Mouse (Mus musculus) left cerebral cortex, postnatal 14 days (tissue): Measurements from ENCODE around the gene Olfr807. TPM values are rescaled to one million over a fixed set of nuclear protein-coding genes. Genes with fewer than 3 reads are reported as not detected.

Experiments
- DNase-seq, 2 experiments: peaks; one replicate each; pipeline ENCODE4 v3.0.0; 2021 to 2022; ENCODE audit warnings: low spot score in 2 of 2, mixed read lengths in 1 of 2
- intact Hi-C: fragments of 180-260 bp; cut with DNase I; formaldehyde crosslinking; loops from one replicate; pipeline ENCODE4 v1.15.1; 2025
- long read RNA-seq, 2 experiments: library from polyadenylated mRNA; stranded (forward); transcript quantifications; one replicate each; pipeline ENCODE4 v2.0.0; 2021
- microRNA-seq, 2 experiments: library from miRNA; unstranded; fragments of <30 nt; microRNA quantifications; one replicate each; pipeline ENCODE4 v1.2.0; 2022
- total RNA-seq, 2 experiments: library from RNA; stranded (reverse); gene quantifications; 2 replicates each; pipeline ENCODE4 v1.2.3; 2021

The Olfr807 gene
- not detected for total RNA-seq
- long read RNA-seq, experiment 1: 0 reads
- long read RNA-seq, experiment 2: 0 reads

DNA sequence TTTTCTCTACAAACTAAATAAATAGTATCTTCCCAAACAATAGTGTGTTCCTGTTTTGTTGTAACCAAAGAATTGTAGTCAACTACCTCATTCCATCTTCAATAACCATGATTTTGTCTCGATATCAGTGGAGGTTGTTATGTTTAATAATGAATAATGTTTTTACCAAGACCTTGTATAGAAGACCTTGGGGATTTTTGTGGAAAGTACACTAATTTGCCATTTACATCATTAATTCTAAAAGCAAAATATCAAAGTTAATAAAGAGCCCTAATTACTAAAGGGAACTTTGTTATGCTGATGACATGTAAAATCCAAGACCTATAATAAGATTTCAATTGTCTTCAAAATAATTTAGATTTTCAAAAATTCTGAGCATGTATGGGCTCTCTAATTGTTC lies at the start of gene Olfr807:
Gene Olfr807 (minus strand): TSS at position 101 of the 400 bp plus-strand sequence.
- DNase-seq: no peak
- intact Hi-C loops: no loop called here

DNA sequence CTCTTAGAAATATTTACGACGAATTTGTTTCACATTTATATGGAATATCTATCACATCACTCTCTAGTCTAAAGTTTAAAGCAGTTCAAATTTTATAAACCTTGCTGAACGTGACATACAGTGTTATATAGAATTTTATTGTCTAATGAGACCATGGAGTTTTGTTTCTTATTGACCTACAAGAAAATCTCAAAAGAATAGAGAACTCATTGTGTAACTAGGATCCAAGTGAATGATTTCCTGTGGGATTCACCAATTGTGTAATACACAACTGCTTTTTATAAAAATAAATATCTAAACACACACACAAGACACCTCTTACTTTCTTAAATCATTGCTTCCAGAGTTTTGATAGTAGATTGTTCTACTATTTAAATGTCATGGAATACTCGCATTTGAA lies 46.7 kb upstream of the Olfr807 start, which contains the start of gene Olfr811:
Gene Olfr811 (minus strand): TSS at position 101 of the 400 bp plus-strand sequence.
- intact Hi-C loops: no loop called here
- DNase-seq: no peak

DNA sequence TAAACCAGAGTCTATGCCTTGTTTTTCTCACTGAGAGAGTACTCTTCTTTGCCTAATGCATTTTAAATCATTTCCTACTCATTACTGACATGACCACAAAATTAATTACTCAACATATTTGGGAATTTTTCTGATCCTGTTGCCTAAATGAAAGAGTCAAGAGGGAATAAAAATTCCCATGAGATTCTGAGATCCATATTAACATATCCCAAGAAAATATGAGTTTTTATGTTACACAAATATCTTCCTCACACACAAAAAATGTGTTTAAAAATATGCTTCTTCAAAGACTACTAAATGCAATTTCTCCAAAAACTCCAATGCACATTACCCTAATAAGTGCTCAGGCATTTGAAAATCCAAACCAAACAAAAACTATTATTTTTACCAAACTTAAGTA lies 37.2 kb upstream of the Olfr807 start, which contains the start of gene Olfr810:
Gene Olfr810 (minus strand): TSS at position 101 of the 400 bp plus-strand sequence.
- no peak for DNase-seq
- intact Hi-C loops: no loop called here

DNA sequence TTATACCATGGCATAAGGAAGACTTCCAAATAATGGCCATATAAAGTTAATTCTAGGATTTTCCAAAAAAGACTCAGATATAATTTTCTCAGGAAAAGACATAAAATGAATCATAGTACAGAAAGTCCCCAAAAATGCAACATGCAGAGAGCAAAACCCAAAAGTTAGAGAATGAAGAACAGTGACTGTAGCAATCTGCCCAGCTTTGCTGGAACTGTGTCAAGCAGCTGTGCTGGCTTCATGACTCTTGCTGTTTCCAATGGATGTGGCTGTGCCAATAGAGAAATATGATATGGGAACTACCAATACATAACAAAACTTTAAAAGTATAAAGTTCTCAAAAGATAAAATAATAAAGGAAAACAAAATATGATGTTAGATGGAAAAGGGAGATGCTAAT lies 20.5 kb upstream of the Olfr807 start:
- intact Hi-C loops: no loop called here
- DNase-seq: no peak

DNA sequence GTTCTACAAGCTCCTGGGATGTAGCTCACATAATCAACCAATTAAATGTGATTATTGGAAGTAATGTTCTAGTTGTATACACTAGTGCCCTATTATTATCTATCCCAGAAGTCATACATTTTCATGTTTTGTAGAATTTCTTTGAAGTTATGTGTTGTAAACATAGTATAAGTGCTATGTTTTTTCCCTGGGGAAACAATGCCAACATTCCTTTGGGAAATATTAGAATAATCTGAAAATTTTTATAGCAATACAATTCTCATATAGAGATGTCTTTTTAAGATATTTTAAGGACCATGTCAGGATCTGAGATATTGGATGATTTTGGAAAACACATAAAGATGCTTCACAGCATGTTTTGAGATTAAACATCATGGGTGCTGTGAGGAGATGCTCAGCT lies 16.7 kb upstream of the Olfr807 start, which contains the start of gene Olfr809:
Gene Olfr809 (plus strand): TSS at position 301 of the 400 bp plus-strand sequence.
- intact Hi-C loops: no loop called here
- no peak for DNase-seq

DNA sequence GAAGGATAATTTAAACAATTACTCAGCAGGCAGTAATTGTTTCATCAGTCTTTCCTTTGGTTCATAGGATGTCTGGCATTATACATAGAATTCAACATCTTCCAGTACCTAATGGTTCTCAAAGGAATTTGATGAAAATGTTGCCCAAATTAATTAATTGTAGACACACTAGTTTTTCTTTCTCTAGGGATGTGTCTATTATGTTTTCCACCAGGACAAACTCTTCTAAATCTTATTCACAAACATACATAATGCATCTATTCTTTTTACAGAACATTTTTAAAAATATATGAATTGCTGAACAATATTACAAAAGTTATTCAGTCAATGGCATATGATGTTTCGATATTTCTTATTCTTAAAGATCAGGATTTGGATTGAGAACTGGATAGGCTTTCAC lies 7.6 kb upstream of the Olfr807 start, which contains the start of gene Olfr808:
Gene Olfr808 (plus strand): TSS at position 301 of the 400 bp plus-strand sequence.
- DNase-seq: no peak
- intact Hi-C loops: no loop called here

DNA sequence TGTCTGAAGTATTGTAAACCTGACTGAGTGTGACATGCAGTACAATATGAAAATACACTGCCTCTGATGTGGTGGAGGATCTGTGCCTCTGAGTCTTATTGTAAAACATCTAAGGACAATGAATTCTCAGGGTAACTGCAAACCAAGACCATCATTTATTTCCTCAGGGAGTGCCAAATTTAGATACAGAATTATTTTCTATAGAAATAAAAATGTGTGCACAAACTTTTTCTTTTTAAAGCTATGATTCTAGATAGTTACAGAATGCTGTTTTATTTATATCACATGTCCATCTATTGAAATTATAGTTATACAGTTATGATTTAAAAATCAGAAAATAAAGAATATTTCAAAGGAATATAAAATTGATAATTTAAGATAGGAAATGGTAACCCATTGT lies 15.8 kb downstream of the Olfr807 start, which contains the start of gene Olfr806:
Gene Olfr806 (minus strand): TSS at position 101 of the 400 bp plus-strand sequence.
- intact Hi-C loops: no loop called here

DNA sequence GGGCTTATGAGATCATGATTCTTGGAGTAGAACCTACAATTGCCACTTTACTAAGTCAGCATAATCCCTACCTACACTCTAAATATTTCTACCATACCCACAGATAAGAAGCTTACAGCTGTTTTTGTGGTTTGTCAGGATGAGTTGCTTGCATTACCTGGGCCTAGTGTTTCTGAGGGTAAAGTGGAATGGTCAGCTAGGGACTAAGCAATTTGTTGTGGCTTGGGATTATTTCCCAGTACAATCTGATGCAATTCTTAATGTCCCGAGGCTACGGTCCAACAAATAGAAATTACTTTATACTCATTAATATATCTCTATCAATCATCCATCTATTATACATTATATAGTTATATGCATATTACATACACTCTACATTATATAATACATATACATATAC lies 28.3 kb downstream of the Olfr807 start, which contains the start of gene Olfr805:
Gene Olfr805 (minus strand): TSS at position 101 of the 400 bp plus-strand sequence.
- DNase-seq: no peak
- intact Hi-C loops: no loop called here

More for the DNA sequence above, 15.8 kb downstream of the Olfr807 start, which contains the start of gene Olfr806:
- no peak for DNase-seq

Small RNA genes lying within 50 kb of the gene (microRNA-seq; reads per million reads assigned to microRNA genes)
- 0 reads per million in 2 experiments for gene Gm24485

Other genes starting within 250 kb of the Olfr807 start
- not detected for gene Olfr791, start 236.0 kb downstream of the Olfr807 start, total RNA-seq
- not detected for gene Olfr792, start 218.6 kb downstream of the Olfr807 start, total RNA-seq
- gene Olfr794, start 190.1 kb downstream of the Olfr807 start, total RNA-seq: not detected
- not detected for gene Olfr796, start 145.2 kb downstream of the Olfr807 start, total RNA-seq
- not detected for gene Olfr798, start 129.9 kb downstream of the Olfr807 start, total RNA-seq
- gene Olfr799, start 120.3 kb downstream of the Olfr807 start, total RNA-seq: not detected
- gene Olfr800, start 100.1 kb downstream of the Olfr807 start, total RNA-seq: not detected
- not detected for gene Olfr801, start 83.9 kb downstream of the Olfr807 start, total RNA-seq
- gene Olfr802, start 69.6 kb downstream of the Olfr807 start, total RNA-seq: under 1 TPM; 0.06 to 0.22 TPM
- not detected for gene Olfr803, start 63.5 kb downstream of the Olfr807 start, total RNA-seq
- gene Olfr804, start 54.6 kb downstream of the Olfr807 start, total RNA-seq: not detected
- gene Olfr805, start 28.4 kb downstream of the Olfr807 start, total RNA-seq: not detected
- not detected for gene Olfr806, start 15.9 kb downstream of the Olfr807 start, total RNA-seq
- not detected for gene Olfr808, start 7.7 kb upstream of the Olfr807 start, total RNA-seq
- gene Olfr809, start 16.8 kb upstream of the Olfr807 start, total RNA-seq: not detected
- not detected for gene Olfr810, start 37.1 kb upstream of the Olfr807 start, total RNA-seq
- gene Olfr811, start 46.6 kb upstream of the Olfr807 start, total RNA-seq: not detected
- not detected for gene Olfr812, start 88.3 kb upstream of the Olfr807 start, total RNA-seq
- not detected for gene Olfr813, start 97.6 kb upstream of the Olfr807 start, total RNA-seq
- not detected for gene Olfr814, start 122.1 kb upstream of the Olfr807 start, total RNA-seq
- not detected for gene Olfr815, start 148.1 kb upstream of the Olfr807 start, total RNA-seq
- not detected for gene Olfr816, start 157.8 kb upstream of the Olfr807 start, total RNA-seq
- not detected for gene Olfr818, start 191.3 kb upstream of the Olfr807 start, total RNA-seq
- gene Olfr819, start 209.5 kb upstream of the Olfr807 start, total RNA-seq: not detected
- not detected for gene Olfr247, start 218.3 kb upstream of the Olfr807 start, total RNA-seq
- not detected for gene Gm10310, start 227.3 kb upstream of the Olfr807 start, total RNA-seq